Mouse (Mus musculus) midbrain, embryonic 11.5 days (tissue): ENCODE measurements around the gene Mill2. TPM values are rescaled to one million over a fixed set of nuclear protein-coding genes. Genes with fewer than 3 reads are reported as not detected.
A peak's percentile ranks its signal among the peaks of the same experiment; 100 is the strongest.

Experiments
- ATAC-seq: fragments of 200-750 bp; cut with Nextera tagmentation; 2 replicates; pipeline ENCODE4 v1.8.0; 2017; ENCODE audit warnings: moderate TSS enrichment, moderate library complexity; ENCODE audit not compliant: low FRiP score
- DNase-seq: peaks from one replicate; pipeline ENCODE4 v3.0.0; 2015; ENCODE audit warnings: low spot score; ENCODE audit errors: missing footprints
- H3K27ac ChIP-seq: fragments of 300-500 bp; sonication (generic); 2 replicates; pipeline ENCODE4 v1.5.1; 2014; ENCODE audit warnings: low read depth, low read length
- H3K27me3 ChIP-seq: fragments of 300-500 bp; sonication (generic); 2 replicates; pipeline ENCODE4 v1.6.1; 2014; ENCODE audit warnings: mild to moderate bottlenecking, low read length, moderate library complexity, mixed read lengths; ENCODE audit not compliant: control insufficient read depth, insufficient read depth
- H3K36me3 ChIP-seq: fragments of 300-500 bp; sonication (generic); 2 replicates; pipeline ENCODE4 v1.6.1; 2014; ENCODE audit warnings: mild to moderate bottlenecking, low read length, moderate library complexity, mixed read lengths; ENCODE audit not compliant: control insufficient read depth, insufficient read depth
- H3K4me1 ChIP-seq: fragments of 300-500 bp; sonication (generic); 2 replicates; pipeline ENCODE4 v1.6.1; 2014; ENCODE audit warnings: low read length; ENCODE audit not compliant: control insufficient read depth, insufficient read depth
- H3K4me2 ChIP-seq: fragments of 300-500 bp; sonication (generic); 2 replicates; pipeline ENCODE4 v1.6.1; 2014; ENCODE audit warnings: mild to moderate bottlenecking, moderate library complexity
- H3K4me3 ChIP-seq: fragments of 300-500 bp; sonication (generic); 2 replicates; pipeline ENCODE4 v1.5.1; 2014; ENCODE audit warnings: low read depth, low read length
- H3K9ac ChIP-seq: fragments of 300-500 bp; sonication (generic); 2 replicates; pipeline ENCODE4 v1.6.1; 2014; ENCODE audit warnings: low read length
- H3K9me3 ChIP-seq: fragments of 300-500 bp; sonication (generic); 2 replicates; pipeline ENCODE4 v1.6.1; 2016; ENCODE audit warnings: low read length; ENCODE audit not compliant: control insufficient read depth
- WGBS: fragments of 180-500 bp; shearing (Covaris S2); extraction: QIAGEN DNeasy Blood & Tissue Kit; methylation state at CpG from one replicate; pipeline ENCODE4 v1.1.7; 2014; 5-methylcytosine and 5-hydroxymethylcytosine counted together
- polyA plus RNA-seq: library from polyadenylated mRNA; unstranded; fragments of >200 nt; fragmentation: Nextera tagmentation; extraction: Ambion mirVana; gene quantifications from 2 replicates; pipeline ENCODE4 v1.2.1, GENCODE M21; 2014

Mill2 gene
- polyA plus RNA-seq, 1 experiment from 2014 or later: 0.20 TPM

GRCm38 (mm10) chr7:18890848-18891247 is 51.1 kb downstream of the Mill2 start:
- Histone ChIP-seq H3K27ac (no peak overlapping the region), H3K4me3 (no peak overlapping the region), H3K9me3 (no peaks in the 10 kb centered on the region), H3K4me1 (peaks cover 13% of the 10 kb centered on the region), H3K4me2 (no peak overlapping the region), H3K36me3 (no peaks in the 10 kb centered on the region), H3K9ac (no peak overlapping the region), H3K27me3 (peaks cover 12% of the 10 kb centered on the region)
- 90% methylated on average over 8 of the region's 8 CpGs for WGBS
- no peak for ATAC-seq
- no peak for DNase-seq

DNA sequence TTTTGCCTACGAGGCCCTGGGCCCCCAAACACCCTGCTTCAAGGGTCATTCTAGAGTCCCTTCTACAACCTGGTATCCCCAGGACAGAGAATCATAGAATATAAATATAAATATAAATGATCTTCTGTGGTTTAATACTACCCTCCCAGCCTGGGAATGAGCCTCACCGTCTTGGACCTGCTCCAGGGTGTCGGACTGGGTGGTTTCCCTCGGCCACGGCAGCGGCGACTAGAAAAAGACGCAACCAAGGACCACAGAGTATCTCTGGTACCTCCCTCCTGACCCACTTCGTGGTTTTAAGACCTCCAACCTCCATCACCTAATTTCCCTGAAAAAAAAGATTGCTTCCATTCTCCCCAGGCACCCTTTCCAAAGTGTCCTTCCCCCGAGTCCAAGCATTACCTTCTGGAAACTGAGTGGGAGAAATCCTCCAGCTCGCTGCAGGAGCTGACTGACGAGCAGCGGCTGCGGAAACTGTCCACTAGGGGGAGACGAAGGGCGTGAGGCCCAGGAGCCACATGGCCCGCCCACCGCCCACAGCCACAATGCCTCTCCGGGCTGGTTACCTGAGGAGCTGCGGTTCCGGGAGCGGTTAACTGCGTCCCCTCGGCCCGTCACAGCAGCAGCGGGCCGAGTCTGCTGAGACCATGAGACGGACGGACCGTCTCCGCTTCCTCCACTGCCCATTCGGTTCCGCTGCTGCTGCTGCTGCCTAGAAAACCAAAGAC is 52.3 kb downstream of the Mill2 start:
- Histone ChIP-seq H3K4me1 (peaks cover 16% of the 10 kb centered on the region), H3K36me3 (no peaks in the 10 kb centered on the region), H3K27ac (no peak overlapping the region), H3K27me3 (peaks cover 12% of the 10 kb centered on the region), H3K4me2 (peak overlapping the region; percentile 57), H3K4me3 (peak overlapping the region; percentile 26), H3K9me3 (no peaks in the 10 kb centered on the region), H3K9ac (peak overlapping the region; percentile 41; the same call in 1 of the 2 replicates)
- WGBS: 21% methylated on average over 33 of the region's 33 CpGs
- ATAC-seq (peak; percentile 57), DNase-seq (peak; percentile 98)

DNA sequence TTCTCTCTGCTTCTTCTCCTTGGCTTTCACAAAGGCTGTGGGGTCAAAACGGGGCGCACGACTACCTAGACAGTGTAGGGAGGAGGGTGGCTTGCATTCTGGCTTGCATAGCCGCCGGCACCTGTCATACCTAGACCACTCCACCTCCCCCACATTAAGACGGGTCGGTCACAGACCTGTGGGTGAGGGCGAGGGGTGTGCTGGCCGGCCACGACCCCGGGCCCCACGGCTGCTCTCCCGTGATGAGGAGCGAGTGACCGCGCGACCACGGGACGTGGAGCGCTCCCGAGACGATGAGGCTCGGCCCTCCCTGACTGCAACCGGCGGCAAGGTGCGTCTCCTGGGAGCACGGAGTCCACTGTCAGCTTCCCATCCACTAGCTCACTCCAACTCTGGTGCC is 53.2 kb downstream of the Mill2 start:
- 33% methylated on average over 27 of the region's 27 CpGs for WGBS
- ATAC-seq (peak; percentile 28; the same call in 1 of the 2 replicates), DNase-seq (no peak)
- H3K4me3 ChIP-seq: no peak overlapping the region
- peaks cover 16% of the 10 kb centered on the region for H3K4me1 ChIP-seq
- no peak overlapping the region for H3K9ac ChIP-seq
- no peak overlapping the region for H3K27ac ChIP-seq
- H3K36me3 ChIP-seq: no peaks in the 10 kb centered on the region
- no peak overlapping the region; the same call in 1 of the 2 replicates for H3K4me2 ChIP-seq
- H3K9me3 ChIP-seq: no peaks in the 10 kb centered on the region
- peaks cover 12% of the 10 kb centered on the region for H3K27me3 ChIP-seq

DNA sequence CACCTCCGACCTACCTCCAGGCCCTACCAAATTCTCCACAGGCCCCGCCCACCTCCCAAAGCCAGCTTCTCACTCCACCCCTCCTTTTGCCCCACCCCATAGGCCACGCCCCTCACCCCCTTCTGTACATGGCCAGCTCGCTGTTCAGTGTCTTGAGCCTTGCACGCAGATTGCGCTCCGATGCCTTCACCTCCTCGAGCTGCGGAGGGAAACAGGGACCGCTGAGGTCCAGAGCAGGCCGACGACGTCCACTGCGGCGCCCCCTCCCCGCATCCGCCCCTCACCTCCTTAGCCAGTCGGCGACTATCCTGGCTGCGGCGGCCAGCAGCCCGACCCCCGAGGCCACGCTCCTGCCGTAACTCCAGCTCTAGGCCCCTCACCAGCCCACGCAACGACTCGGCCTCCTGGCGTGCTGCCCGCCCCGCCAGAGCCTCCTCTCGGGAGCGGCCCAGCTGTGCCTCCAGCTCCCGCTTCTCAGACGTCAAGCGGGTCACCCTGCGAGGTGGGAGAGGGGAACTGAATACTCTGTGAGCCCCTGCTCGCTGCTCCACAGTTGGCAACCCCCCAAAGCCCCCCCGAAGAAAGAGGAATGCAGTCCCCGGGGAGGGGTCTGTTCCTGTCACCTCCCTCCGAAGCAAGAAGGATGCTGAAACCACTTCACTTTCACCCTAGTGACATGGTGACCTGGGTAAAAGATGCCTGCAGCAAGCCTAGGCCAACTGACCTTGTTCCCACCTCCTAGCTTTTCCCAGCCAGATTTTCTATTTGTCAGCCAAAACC is 54.1 kb downstream of the Mill2 start:
- H3K27ac ChIP-seq: no peak overlapping the region
- DNase-seq (peak; percentile 92), ATAC-seq (peak; percentile 45)
- peak overlapping the region; percentile 28 for H3K4me3 ChIP-seq
- H3K4me1 ChIP-seq: peaks cover 16% of the 10 kb centered on the region
- WGBS: 1% methylated on average over 41 of the region's 41 CpGs
- H3K9me3 ChIP-seq: no peaks in the 10 kb centered on the region
- peak overlapping the region; percentile 60 for H3K4me2 ChIP-seq
- H3K9ac ChIP-seq: peak overlapping the region; percentile 54
- H3K36me3 ChIP-seq: no peaks in the 10 kb centered on the region
- peaks cover 12% of the 10 kb centered on the region for H3K27me3 ChIP-seq

- Histone ChIP-seq H3K4me1 (peaks cover 16% of the 10 kb centered on the region), H3K27me3 (peaks cover 12% of the 10 kb centered on the region), H3K9me3 (no peaks in the 10 kb centered on the region), H3K27ac (no peak overlapping the region), H3K4me3 (no peak overlapping the region), H3K4me2 (no peak overlapping the region), H3K9ac (no peak overlapping the region), H3K36me3 (no peaks in the 10 kb centered on the region; the same call in 1 of the 2 replicates)
- DNase-seq: peak; percentile 91
- WGBS: 40% methylated on average over 5 of the region's 5 CpGs
- 0 out of 2 replicates have a peak, but pooled peaks have one; percentile 19 for ATAC-seq
These were observed 56.8 kb downstream of the Mill2 start for GRCm38 (mm10) chr7:18896536-18896935.

- H3K9ac ChIP-seq: no peak overlapping the region
- DNase-seq (no peak), ATAC-seq (no peak)
- 89% methylated on average over 2 of the region's 2 CpGs for WGBS
- H3K4me1 ChIP-seq: peaks cover 3% of the 10 kb centered on the region; the same call in 1 of the 2 replicates
- H3K27ac ChIP-seq: no peak overlapping the region
- H3K36me3 ChIP-seq: no peaks in the 10 kb centered on the region; the same call in 1 of the 2 replicates
- H3K27me3 ChIP-seq: no peaks in the 10 kb centered on the region
- H3K4me2 ChIP-seq: no peak overlapping the region
- H3K9me3 ChIP-seq: no peaks in the 10 kb centered on the region
- no peak overlapping the region for H3K4me3 ChIP-seq
These were observed 60.7 kb downstream of the Mill2 start for GRCm38 (mm10) chr7:18900513-18900912.

- no peak overlapping the region for H3K4me2 ChIP-seq
- H3K4me3 ChIP-seq: no peak overlapping the region
- no peaks in the 10 kb centered on the region for H3K27me3 ChIP-seq
- 71% methylated on average over 3 of the region's 3 CpGs for WGBS
- H3K4me1 ChIP-seq: no peaks in the 10 kb centered on the region
- H3K9me3 ChIP-seq: no peaks in the 10 kb centered on the region
- DNase-seq (no peak), ATAC-seq (no peak)
- H3K27ac ChIP-seq: no peak overlapping the region
- H3K36me3 ChIP-seq: no peaks in the 10 kb centered on the region; the same call in 1 of the 2 replicates
- H3K9ac ChIP-seq: no peak overlapping the region
These were observed 62.7 kb downstream of the Mill2 start for GRCm38 (mm10) chr7:18902486-18902885.

- Histone ChIP-seq H3K27me3 (no peaks in the 10 kb centered on the region), H3K4me3 (no peak overlapping the region), H3K36me3 (no peaks in the 10 kb centered on the region), H3K9ac (no peak overlapping the region), H3K9me3 (no peaks in the 10 kb centered on the region), H3K27ac (no peak overlapping the region), H3K4me1 (peaks cover 11% of the 10 kb centered on the region), H3K4me2 (no peak overlapping the region)
- ATAC-seq: no peak
- no peak for DNase-seq
- WGBS: 88% methylated on average over 3 of the region's 3 CpGs
These were observed 65.2 kb downstream of the Mill2 start for GRCm38 (mm10) chr7:18904971-18905370.

DNA sequence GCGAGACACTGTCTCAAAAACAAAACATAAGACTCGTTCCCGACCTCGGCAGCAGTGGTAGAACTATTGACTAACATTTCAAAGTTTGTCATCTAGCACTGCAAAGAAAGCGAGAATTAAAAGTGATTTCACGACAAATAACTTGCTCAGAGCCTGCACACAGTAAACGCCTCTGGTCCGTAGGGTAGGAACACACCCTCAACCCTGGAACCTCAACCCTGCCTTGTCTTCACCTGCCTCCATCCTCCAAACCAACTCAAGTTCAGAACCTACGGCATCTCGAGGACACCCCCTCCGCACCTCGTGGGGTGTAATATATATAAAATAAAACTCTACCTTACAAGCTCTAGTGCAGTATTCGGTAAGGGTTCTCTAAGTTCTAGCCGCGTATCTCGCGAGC is 70.0 kb downstream of the Mill2 start:
- Histone ChIP-seq H3K9ac (peak overlapping the region; percentile 69), H3K27me3 (no peaks in the 10 kb centered on the region), H3K9me3 (no peaks in the 10 kb centered on the region), H3K4me3 (peak overlapping the region; percentile 77), H3K4me1 (peaks cover 16% of the 10 kb centered on the region), H3K36me3 (no peaks in the 10 kb centered on the region), H3K4me2 (peak overlapping the region; percentile 67), H3K27ac (no peak overlapping the region)
- 8% methylated on average over 17 of the region's 17 CpGs for WGBS
- DNase-seq (no peak), ATAC-seq (no peak; the same call in 1 of the 2 replicates)
